Mouse (Mus musculus): ENCODE results near the gene Ppp4c.

GRCm38 (mm10) chr7:126833294-126833693 lies 41.0 kb upstream of the Ppp4c start:
- no peak for TF ChIP-seq CTCF (IDR thresholded peaks at IDR 0.05; ENCODE audit: control insufficient read depth, insufficient read depth, insufficient read length)
- TF ChIP-seq USF1 (IDR thresholded peaks at IDR 0.05; ENCODE audit: low read depth) = no peak
- TF ChIP-seq MYOG (IDR thresholded peaks at IDR 0.05; ENCODE audit: control insufficient read depth, extremely low read depth, insufficient read length) = no peak
- TF ChIP-seq FOSL1 (IDR thresholded peaks at IDR 0.05; ENCODE audit: insufficient read depth, low read length, poor library complexity, severe bottlenecking) = no peak
- TF ChIP-seq CEBPB (IDR thresholded peaks at IDR 0.05; ENCODE audit: low read depth) = no peak

All from C2C12 (cell line).